Mouse (Mus musculus): ENCODE data around the gene Ptpro. TPM values are rescaled to one million over a fixed set of nuclear protein-coding genes. Genes with fewer than 3 reads are reported as not detected.

Gene Ptpro
- total RNA-seq, 1 experiment, result 0.31 TPM

DNA sequence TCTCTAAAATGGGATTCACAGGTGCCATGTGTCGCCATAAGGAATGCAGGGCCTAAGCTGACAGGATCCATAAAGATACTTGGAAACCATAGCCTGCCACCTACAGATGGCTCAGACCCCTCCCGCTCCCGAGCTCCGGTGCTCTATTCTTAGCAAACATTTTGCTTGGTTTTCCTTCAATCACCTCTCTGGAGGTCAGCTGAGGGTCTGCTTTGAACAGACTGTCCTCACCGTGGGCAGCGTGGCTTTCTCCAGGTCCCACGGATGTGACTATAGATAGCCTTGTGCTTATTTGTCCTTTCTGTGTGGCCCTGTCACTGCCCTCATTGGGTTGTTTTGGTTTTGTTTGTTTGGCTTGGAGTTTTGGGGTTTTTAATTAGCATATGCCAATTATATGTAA lies 206.0 kb downstream of the Ptpro start:
- in situ Hi-C loops (cut with MboI; ENCODE audit: low sequenced_read_pairs in 2 of 2, unreplicated experiment in 2 of 2), result no loop called here
- Histone ChIP-seq H3K9ac (ENCODE audit: insufficient read depth, low read depth, low read length, poor library complexity, severe bottlenecking) (no peak overlapping the region), H3K4me3 (ENCODE audit: insufficient read depth in 1 of 2, low read depth in 1 of 2, low read length in 2 of 2, poor library complexity in 1 of 2, severe bottlenecking in 1 of 2) (no peak overlapping the region), H3K27ac (ENCODE audit: insufficient read depth, low read depth, low read length, poor library complexity, severe bottlenecking) (no peak overlapping the region), H3K4me1 (ENCODE audit: control insufficient read depth in 2 of 2, insufficient read depth in 2 of 2, low read length in 2 of 2, poor library complexity in 1 of 2) (no peaks in the 10 kb centered on the region), H3K9me3 (ENCODE audit: control insufficient read depth, insufficient read depth, low read depth, low read length) (no peaks in the 10 kb centered on the region), H3K36me3 (ENCODE audit: control insufficient read depth, insufficient read depth, low read length, poor library complexity, severe bottlenecking) (no peaks in the 10 kb centered on the region)
- TF ChIP-seq MAFK (IDR thresholded peaks at IDR 0.05; ENCODE audit: insufficient read depth, low read depth, low read length) (no peak), ZNF384 (IDR thresholded peaks at IDR 0.05; ENCODE audit: low read depth, low read length) (no peak), HCFC1 (IDR thresholded peaks at IDR 0.05; ENCODE audit: borderline replicate concordance, insufficient read depth, low read length) (no peak), ZC3H11A (IDR thresholded peaks at IDR 0.05; ENCODE audit: borderline replicate concordance, low read depth, low read length) (no peak), CHD2 (IDR thresholded peaks at IDR 0.05; ENCODE audit: low read depth, low read length) (no peak)
- DNase-seq (ENCODE audit: low read depth, low spot score), result no peak

DNA sequence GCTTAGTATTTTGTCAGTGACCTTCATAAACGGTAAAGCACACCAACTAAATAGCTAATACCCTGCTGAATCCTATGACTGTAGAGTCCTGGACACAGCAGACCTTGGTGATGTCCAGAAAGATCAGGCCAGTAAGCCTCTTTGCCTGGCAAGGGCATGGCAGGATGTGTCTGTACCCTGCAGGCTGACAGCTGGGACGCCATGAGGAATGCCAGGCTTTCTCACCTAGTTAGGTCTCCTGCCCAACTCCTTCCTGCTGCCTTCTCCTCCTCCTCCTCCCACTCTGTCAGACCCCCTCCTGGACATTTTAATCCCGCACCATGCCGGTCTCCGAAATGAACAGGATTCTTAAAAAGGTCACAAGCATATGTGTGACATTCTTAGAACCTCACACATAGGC lies 211.7 kb downstream of the Ptpro start:
- no peak overlapping the region for H3K27ac ChIP-seq (ENCODE audit: insufficient read depth, low read depth, low read length, poor library complexity, severe bottlenecking)

DNA sequence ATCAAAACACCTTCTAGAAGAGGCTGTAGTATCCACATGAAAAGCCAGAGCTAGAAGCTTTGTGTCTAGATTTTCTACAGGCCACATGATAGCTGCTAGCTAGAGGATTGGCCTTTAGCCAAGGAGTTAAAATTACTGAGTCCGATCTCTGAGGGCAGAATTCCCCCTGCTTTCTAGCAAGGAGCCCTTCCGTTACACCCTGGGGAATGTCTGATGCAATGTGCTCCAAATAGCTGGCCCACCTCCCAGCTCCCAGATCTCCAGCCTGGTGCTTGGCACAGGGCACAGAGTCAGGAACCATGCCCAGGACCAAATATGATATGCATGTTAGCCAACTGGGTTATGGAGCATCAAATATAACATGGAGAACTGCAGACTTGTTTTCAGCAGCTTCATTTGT lies 213.1 kb downstream of the Ptpro start:
- TF ChIP-seq HCFC1 (IDR thresholded peaks at IDR 0.05; ENCODE audit: borderline replicate concordance, insufficient read depth, low read length), result no peak
- TF ChIP-seq ZNF384 (IDR thresholded peaks at IDR 0.05; ENCODE audit: low read depth, low read length), result no peak
- no peaks in the 10 kb centered on the region for H3K4me1 ChIP-seq (ENCODE audit: control insufficient read depth in 2 of 2, insufficient read depth in 2 of 2, low read length in 2 of 2, poor library complexity in 1 of 2)
- no peak overlapping the region for H3K4me3 ChIP-seq (ENCODE audit: insufficient read depth in 1 of 2, low read depth in 1 of 2, low read length in 2 of 2, poor library complexity in 1 of 2, severe bottlenecking in 1 of 2)
- H3K9me3 ChIP-seq (ENCODE audit: control insufficient read depth, insufficient read depth, low read depth, low read length), result no peaks in the 10 kb centered on the region
- DNase-seq (ENCODE audit: low read depth, low spot score), result no peak
- in situ Hi-C loops (cut with MboI; ENCODE audit: low sequenced_read_pairs in 2 of 2, unreplicated experiment in 2 of 2), result loop anchor here in 1 of 2 experiments (10.0 kb wide), 1 partner anchor 250 kb away; no protein-coding TSS in a partner anchor
- no peak overlapping the region for H3K9ac ChIP-seq (ENCODE audit: insufficient read depth, low read depth, low read length, poor library complexity, severe bottlenecking)
- H3K27ac ChIP-seq (ENCODE audit: insufficient read depth, low read depth, low read length, poor library complexity, severe bottlenecking), result no peak overlapping the region
- H3K36me3 ChIP-seq (ENCODE audit: control insufficient read depth, insufficient read depth, low read length, poor library complexity, severe bottlenecking), result no peaks in the 10 kb centered on the region

More for the DNA sequence above, 211.7 kb downstream of the Ptpro start:
- TF ChIP-seq MAFK (IDR thresholded peaks at IDR 0.05; ENCODE audit: insufficient read depth, low read depth, low read length), result no peak
- TF ChIP-seq ZC3H11A (IDR thresholded peaks at IDR 0.05; ENCODE audit: borderline replicate concordance, low read depth, low read length), result no peak
- no peak for TF ChIP-seq CHD2 (IDR thresholded peaks at IDR 0.05; ENCODE audit: low read depth, low read length)
- TF ChIP-seq HCFC1 (IDR thresholded peaks at IDR 0.05; ENCODE audit: borderline replicate concordance, insufficient read depth, low read length), result no peak
- TF ChIP-seq ZNF384 (IDR thresholded peaks at IDR 0.05; ENCODE audit: low read depth, low read length), result no peak
- H3K36me3 ChIP-seq (ENCODE audit: control insufficient read depth, insufficient read depth, low read length, poor library complexity, severe bottlenecking), result no peaks in the 10 kb centered on the region
- H3K9ac ChIP-seq (ENCODE audit: insufficient read depth, low read depth, low read length, poor library complexity, severe bottlenecking), result no peak overlapping the region
- H3K4me1 ChIP-seq (ENCODE audit: control insufficient read depth in 2 of 2, insufficient read depth in 2 of 2, low read length in 2 of 2, poor library complexity in 1 of 2), result no peaks in the 10 kb centered on the region
- in situ Hi-C loops (cut with MboI; ENCODE audit: low sequenced_read_pairs in 2 of 2, unreplicated experiment in 2 of 2), result loop anchor here in 1 of 2 experiments (10.0 kb wide), 1 partner anchor 251 kb away; no protein-coding TSS in a partner anchor
- DNase-seq (ENCODE audit: low read depth, low spot score), result no peak
- H3K9me3 ChIP-seq (ENCODE audit: control insufficient read depth, insufficient read depth, low read depth, low read length), result no peaks in the 10 kb centered on the region
- no peak overlapping the region for H3K4me3 ChIP-seq (ENCODE audit: insufficient read depth in 1 of 2, low read depth in 1 of 2, low read length in 2 of 2, poor library complexity in 1 of 2, severe bottlenecking in 1 of 2)

DNA sequence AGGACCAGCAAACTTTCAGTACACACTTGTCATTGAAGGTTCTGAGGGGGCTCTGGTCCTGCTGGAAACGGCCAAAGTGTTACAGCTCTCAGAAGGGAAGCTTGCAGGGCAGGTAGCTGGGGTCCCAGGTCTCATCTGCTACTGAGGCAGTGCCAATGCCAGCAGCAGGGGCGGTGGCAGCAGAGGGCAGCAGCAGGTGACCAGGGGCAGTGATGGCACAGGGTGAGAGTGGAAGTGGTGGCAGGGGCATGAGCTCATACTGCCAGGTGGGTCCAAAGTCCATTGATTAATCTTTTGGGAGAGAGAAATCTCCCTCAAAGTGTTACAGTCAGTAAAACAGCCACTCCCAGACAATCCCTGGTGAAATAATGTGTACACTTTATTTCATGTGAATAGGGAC lies 214.1 kb downstream of the Ptpro start:
- Histone ChIP-seq H3K9ac (ENCODE audit: insufficient read depth, low read depth, low read length, poor library complexity, severe bottlenecking) (no peak overlapping the region), H3K27ac (ENCODE audit: insufficient read depth, low read depth, low read length, poor library complexity, severe bottlenecking) (no peak overlapping the region), H3K9me3 (ENCODE audit: control insufficient read depth, insufficient read depth, low read depth, low read length) (no peaks in the 10 kb centered on the region), H3K4me1 (ENCODE audit: control insufficient read depth in 2 of 2, insufficient read depth in 2 of 2, low read length in 2 of 2, poor library complexity in 1 of 2) (no peaks in the 10 kb centered on the region), H3K36me3 (ENCODE audit: control insufficient read depth, insufficient read depth, low read length, poor library complexity, severe bottlenecking) (no peaks in the 10 kb centered on the region), H3K4me3 (ENCODE audit: insufficient read depth in 1 of 2, low read depth in 1 of 2, low read length in 2 of 2, poor library complexity in 1 of 2, severe bottlenecking in 1 of 2) (no peak overlapping the region)
- TF ChIP-seq ZNF384 (IDR thresholded peaks at IDR 0.05; ENCODE audit: low read depth, low read length) (no peak), CHD2 (IDR thresholded peaks at IDR 0.05; ENCODE audit: low read depth, low read length) (no peak), HCFC1 (IDR thresholded peaks at IDR 0.05; ENCODE audit: borderline replicate concordance, insufficient read depth, low read length) (no peak), ZC3H11A (IDR thresholded peaks at IDR 0.05; ENCODE audit: borderline replicate concordance, low read depth, low read length) (no peak)
- no peak for DNase-seq (ENCODE audit: low read depth, low spot score)
- in situ Hi-C loops (cut with MboI; ENCODE audit: low sequenced_read_pairs in 2 of 2, unreplicated experiment in 2 of 2), result loop anchor here in 1 of 2 experiments (10.0 kb wide), 1 partner anchor 249 kb away; no protein-coding TSS in a partner anchor

DNA sequence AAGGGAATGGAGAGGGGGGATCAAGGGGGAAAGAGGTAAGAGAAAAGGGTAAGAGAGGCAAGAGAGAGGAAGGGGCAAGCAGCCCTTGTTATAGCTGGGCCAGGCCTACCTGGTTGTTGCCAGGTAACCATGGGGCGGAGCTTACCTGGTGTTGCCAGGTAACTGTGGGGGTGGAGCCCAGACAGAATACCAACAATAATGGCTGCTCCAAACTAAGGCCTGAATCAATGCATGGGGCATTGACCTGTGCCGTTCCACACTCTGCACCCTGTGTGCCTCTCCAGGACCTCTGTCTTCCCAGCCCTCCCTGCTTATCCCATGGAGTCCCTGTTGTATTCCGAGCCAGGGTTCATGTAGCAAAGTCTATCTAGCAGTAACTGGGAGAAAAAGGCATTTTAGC lies 215.6 kb downstream of the Ptpro start:
- H3K27ac ChIP-seq (ENCODE audit: insufficient read depth, low read depth, low read length, poor library complexity, severe bottlenecking), result no peak overlapping the region
- in situ Hi-C loops (cut with MboI; ENCODE audit: low sequenced_read_pairs in 2 of 2, unreplicated experiment in 2 of 2), result loop anchor here in 1 of 2 experiments (10.0 kb wide), 1 partner anchor 247 kb away; no protein-coding TSS in a partner anchor

More for the DNA sequence above, 215.6 kb downstream of the Ptpro start:
- Histone ChIP-seq H3K9ac (ENCODE audit: insufficient read depth, low read depth, low read length, poor library complexity, severe bottlenecking) (no peak overlapping the region), H3K4me1 (ENCODE audit: control insufficient read depth in 2 of 2, insufficient read depth in 2 of 2, low read length in 2 of 2, poor library complexity in 1 of 2) (no peaks in the 10 kb centered on the region), H3K36me3 (ENCODE audit: control insufficient read depth, insufficient read depth, low read length, poor library complexity, severe bottlenecking) (no peaks in the 10 kb centered on the region), H3K4me3 (ENCODE audit: insufficient read depth in 1 of 2, low read depth in 1 of 2, low read length in 2 of 2, poor library complexity in 1 of 2, severe bottlenecking in 1 of 2) (no peak overlapping the region), H3K9me3 (ENCODE audit: control insufficient read depth, insufficient read depth, low read depth, low read length) (no peaks in the 10 kb centered on the region)
- TF ChIP-seq ZNF384 (IDR thresholded peaks at IDR 0.05; ENCODE audit: low read depth, low read length), result no peak
- DNase-seq (ENCODE audit: low read depth, low spot score), result no peak

Data from ES-E14 (cell line).